Mouse (Mus musculus) stomach, adult 2 months (tissue): Measurements from ENCODE around the gene Rpl36a. TPM values are rescaled to one million over a fixed set of nuclear protein-coding genes. Genes with fewer than 3 reads are reported as not detected.

Experiments
- polyA plus RNA-seq: library from polyadenylated mRNA; depleted of rRNA; stranded (reverse); fragments of >200 nt; gene quantifications from 2 replicates; pipeline ENCODE4 v1.2.3, GENCODE M21; 2012; rRNA removed

The Rpl36a gene
- 4.6 and 8.8 TPM in 2 replicates for polyA plus RNA-seq

DNA sequence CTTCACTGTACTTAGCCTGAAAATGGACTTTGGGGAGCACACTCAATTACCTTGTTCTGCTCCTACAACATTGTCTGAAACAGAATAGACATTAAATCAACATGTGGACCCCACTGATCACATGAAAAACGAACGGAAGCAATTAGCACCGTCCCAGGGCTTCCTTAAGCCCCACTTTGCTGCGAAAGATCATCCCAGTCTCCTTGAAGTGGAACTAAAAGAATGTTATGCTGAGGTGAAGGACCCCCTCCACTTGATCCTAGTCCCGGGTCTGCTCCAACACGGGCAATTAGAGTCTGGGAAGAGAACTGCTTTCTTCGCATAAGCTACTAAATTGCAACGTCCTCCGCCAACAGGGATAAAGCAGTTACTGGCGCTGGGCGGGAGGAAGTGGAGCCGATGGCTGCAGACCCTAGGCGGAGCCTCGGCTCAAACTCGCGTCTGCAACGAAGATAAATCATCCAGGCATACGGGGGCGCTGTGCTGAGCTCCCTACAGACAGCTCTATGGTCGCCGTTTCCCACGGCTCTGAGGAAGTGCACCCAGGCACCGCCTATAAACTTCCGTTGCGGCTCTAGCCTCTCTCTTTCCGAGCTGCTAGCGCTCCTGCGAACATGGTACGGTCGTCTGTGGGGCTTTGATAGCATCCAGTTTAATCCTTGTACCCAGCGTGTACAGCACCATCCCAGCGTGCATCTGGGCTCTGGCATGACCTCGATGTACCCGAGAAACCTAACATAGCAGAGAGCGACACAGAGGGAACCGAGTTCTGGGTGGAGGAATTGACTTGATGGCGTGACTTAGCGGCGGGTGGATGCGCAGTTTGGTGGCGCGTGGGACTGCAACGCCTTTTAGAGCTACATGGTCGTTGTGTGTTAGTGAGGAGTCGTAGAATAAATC, at the start of gene Rpl36a:
Gene Rpl36a (plus strand): TSS at position 552 of the 900 bp plus-strand sequence.

DNA sequence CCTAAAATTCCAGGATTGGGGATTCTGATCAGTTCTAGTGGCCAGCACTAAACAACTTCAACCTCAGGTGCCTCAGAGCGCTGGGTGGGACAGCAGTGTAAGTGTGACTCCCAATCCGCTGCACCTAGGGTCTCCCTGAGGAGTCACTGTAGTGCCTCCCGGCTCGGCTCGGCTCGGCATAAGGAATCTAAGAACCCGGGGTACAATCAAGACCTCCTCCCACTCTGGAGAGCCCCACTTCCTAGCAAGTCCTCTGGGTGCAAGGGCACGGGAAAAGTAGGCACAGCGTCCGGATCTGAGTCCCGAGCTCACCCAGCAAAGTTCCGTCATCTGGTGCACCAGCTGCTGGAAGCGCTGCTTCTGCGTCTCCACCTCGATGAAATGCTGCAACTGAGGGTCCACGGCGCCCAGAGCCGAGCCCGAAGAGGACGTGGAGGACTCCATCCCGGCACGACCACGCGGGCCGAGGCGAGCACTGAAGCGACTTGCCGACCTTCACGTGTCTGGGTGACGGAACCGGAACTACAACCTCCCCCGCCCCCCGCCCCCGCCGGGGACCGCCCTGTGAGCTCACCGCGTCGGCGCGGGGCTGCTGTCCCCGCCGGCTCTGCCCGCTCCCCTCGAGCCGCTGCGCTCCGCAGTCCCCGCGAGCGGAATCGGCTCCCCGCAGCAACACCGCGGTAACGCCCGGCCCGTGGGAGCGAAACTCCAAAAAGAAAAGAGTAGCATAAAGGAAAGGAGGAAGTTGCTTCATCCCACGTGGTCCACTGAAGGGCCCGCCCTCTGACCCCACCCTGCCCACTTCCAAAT, 44.1 kb upstream of the Rpl36a start, which contains the start of gene Timm8a1:
Gene Timm8a1 (minus strand): TSS at position 721 of the 810 bp plus-strand sequence.

DNA sequence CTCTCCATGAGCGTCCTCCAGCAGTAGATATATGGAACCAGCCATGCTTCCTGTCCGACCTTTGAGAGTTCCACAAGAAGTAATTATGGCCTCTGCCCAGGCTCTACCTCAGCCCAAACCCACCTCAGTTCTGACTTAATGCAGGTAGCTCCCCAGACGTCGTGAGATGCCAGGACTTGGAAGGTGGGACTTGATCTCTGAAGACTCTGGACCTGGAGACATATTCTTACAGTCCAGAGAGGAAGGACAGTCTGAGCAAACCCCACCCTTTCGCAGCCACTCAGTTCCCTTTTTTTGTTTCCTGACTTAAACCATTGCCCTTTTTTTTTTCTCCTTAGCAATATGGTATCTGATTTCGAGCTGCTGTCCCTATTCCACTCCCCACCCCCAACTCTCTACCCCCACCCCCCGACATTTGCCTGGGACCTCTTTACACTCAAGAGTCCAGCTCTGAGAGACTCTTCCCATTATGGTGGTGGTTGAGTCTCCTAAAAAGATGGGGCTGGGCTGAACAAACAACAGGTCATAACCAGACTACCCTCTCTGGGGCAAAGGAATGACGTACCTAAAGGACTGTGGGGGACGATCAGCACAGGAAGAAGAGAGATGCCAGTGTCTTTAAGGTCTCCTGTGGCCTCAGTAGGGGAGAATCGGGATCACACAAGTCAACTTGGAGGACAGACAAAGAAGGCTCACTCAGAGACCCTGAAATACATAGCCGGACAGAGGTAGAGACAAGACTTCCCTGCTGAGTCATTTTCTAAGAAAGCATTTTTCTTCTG, 2.4 kb upstream of the Rpl36a start, which contains the start of gene Btk:
Gene Btk (minus strand): TSS at position 683 of the 782 bp plus-strand sequence.

DNA sequence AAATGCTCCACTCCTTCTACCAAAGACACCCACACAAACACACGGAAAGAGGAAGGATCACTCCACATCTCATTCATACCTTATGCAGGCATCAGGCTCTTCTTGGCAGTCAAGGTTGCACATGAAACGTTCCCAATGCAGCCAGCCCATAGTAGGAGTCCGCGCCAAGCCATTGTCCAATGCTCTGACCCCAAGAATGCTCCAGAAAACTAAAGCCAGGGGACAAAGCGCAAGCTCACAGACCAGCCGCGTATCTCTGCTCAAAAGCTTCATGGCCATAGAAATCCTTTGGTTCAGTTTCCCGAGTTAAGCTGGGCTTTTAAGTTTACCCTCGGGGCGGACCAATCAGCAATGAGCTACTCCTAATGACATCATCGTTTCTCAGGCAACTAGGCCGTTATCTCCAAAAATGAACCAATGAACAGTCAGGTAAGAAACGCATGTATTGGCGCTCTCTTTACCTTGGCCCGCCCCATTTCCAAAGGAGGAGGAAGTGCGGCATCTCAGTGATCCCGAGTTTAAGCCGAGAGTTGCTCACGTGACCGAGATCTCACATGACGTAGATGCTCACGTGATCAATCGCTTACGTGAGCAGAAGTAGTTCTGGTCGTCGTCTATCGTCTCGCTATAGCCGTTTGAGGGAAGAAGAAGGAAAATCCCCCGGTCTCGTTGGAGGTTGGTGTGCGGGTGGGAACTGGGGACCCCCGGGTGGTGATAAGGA, 15.4 kb downstream of the Rpl36a start, which contains the start of the genes Gla and Hnrnph2:
Gene Gla (minus strand): TSS at position 467 of the 721 bp plus-strand sequence.
Gene Hnrnph2 (plus strand): TSS at position 521 of the 721 bp plus-strand sequence.

Other genes with a start within 250 kb of the Rpl36a start
- gene Drp2, start 181.1 kb upstream of the Rpl36a start, polyA plus RNA-seq, result 0.24 and 0.36 TPM in 2 replicates
- gene Taf7l, start 109.2 kb upstream of the Rpl36a start, polyA plus RNA-seq, result not detected in 2 replicates
- gene Timm8a1, start 43.8 kb upstream of the Rpl36a start, polyA plus RNA-seq, result 0.09 and 0.17 TPM in 2 replicates
- 0.08 and 0.19 TPM in 2 replicates for gene Btk, start 2.1 kb upstream of the Rpl36a start, polyA plus RNA-seq
- gene Gla, start 15.5 kb downstream of the Rpl36a start, polyA plus RNA-seq, result 0.45 and 0.51 TPM in 2 replicates
- 0.92 and 1.3 TPM in 2 replicates for gene Hnrnph2, start 15.5 kb downstream of the Rpl36a start, polyA plus RNA-seq
- 0.09 and 0.11 TPM in 2 replicates for gene Armcx4, start 100.9 kb downstream of the Rpl36a start, polyA plus RNA-seq
- gene Armcx1, start 132.3 kb downstream of the Rpl36a start, polyA plus RNA-seq, result 0.17 and 0.42 TPM in 2 replicates
- gene Armcx6, start 165.8 kb downstream of the Rpl36a start, polyA plus RNA-seq, result 0.33 and 0.36 TPM in 2 replicates
- 0.42 and 1.4 TPM in 2 replicates for gene Armcx3, start 170.9 kb downstream of the Rpl36a start, polyA plus RNA-seq
- 5.7 and 6.3 TPM in 2 replicates for gene Armcx2, start 223.6 kb downstream of the Rpl36a start, polyA plus RNA-seq